Mouse (Mus musculus) brain, embryonic 14.5 days (tissue): ENCODE data around the gene Lsamp.

Source experiments
- CTCF ChIP-seq: fragments of 200-500 bp; IDR thresholded peaks from 2 replicates; pipeline ENCODE4 v1.5.1; 2012; ENCODE audit warnings: inconsistent platforms, mild to moderate bottlenecking, moderate library complexity, borderline replicate concordance; ENCODE audit not compliant: insufficient read depth, insufficient read length; ENCODE audit errors: extremely low read depth
- POLR2A ChIP-seq: fragments of 200-500 bp; IDR thresholded peaks from 2 replicates; pipeline ENCODE4 v1.6.1; 2012; ENCODE audit warnings: mild to moderate bottlenecking, inconsistent platforms, borderline replicate concordance; ENCODE audit not compliant: poor library complexity, insufficient read depth, insufficient read length, severe bottlenecking; ENCODE audit errors: extremely low read depth

DNA sequence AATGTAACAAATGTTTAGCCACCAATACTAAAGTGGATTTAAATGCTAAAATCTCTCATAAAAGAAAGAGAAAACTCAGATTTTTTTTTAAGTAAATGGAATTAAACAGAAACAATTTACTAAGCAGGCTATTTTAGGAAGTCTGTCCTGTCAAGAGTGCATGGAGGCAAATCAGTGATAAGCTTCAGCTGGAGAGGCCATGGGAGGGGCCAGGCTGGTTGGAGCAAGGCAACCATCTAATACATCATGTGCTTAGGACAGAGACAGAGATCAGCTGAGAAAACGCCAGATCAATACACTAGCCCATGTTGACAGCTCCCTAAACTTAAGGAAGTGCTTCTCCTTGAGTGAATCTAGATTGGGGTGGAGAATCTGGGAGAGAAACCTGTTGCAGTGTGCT is 1793.4 kb downstream of the Lsamp start:
- TF ChIP-seq CTCF (no peak), POLR2A (no peak)
